Mouse (Mus musculus) embryo, embryonic 11.5 days (tissue): ENCODE measurements around the gene Abcb10.
"Not testable (repeated sequence)": the region's sequence is repeated elsewhere in the genome, so short reads cannot be mapped to it uniquely, and the experiment has no call there.

Experiments used
- DNase-seq: peaks from one replicate; pipeline ENCODE4 v3.0.0-alpha.2; 2012; ENCODE audit warnings: low read depth, low spot score

The Abcb10 gene

GRCm38 (mm10) chr8:123981674-123982073 lies 1.2 kb downstream of the Abcb10 start:
- no peak for DNase-seq

- no peak for DNase-seq
Measured at GRCm38 (mm10) chr8:123980239-123980638, 2.7 kb downstream of the Abcb10 start.

GRCm38 (mm10) chr8:123978926-123979325 lies 4.0 kb downstream of the Abcb10 start:
- no peak for DNase-seq

- no peak for DNase-seq
Measured at GRCm38 (mm10) chr8:123978166-123978838, 4.6 kb downstream of the Abcb10 start.

- DNase-seq, result no peak
Measured at GRCm38 (mm10) chr8:123977499-123977898, 5.4 kb downstream of the Abcb10 start.

- DNase-seq, result no peak
Measured at GRCm38 (mm10) chr8:123973495-123973894, 9.4 kb downstream of the Abcb10 start.

- DNase-seq, result no peak
Measured at GRCm38 (mm10) chr8:123966896-123967295, 16.0 kb downstream of the Abcb10 start.

- DNase-seq, result no peak
Measured at GRCm38 (mm10) chr8:123961371-123961770, 21.6 kb downstream of the Abcb10 start.

GRCm38 (mm10) chr8:123960556-123960955 lies 22.4 kb downstream of the Abcb10 start:
- DNase-seq, result not testable (repeated sequence)

- no peak for DNase-seq
Measured at GRCm38 (mm10) chr8:123960056-123960455, 22.9 kb downstream of the Abcb10 start.

- DNase-seq, result no peak
Measured at GRCm38 (mm10) chr8:123959473-123959872, 23.4 kb downstream of the Abcb10 start.

- DNase-seq, result no peak
Measured at GRCm38 (mm10) chr8:123958130-123958529, 24.8 kb downstream of the Abcb10 start.

- DNase-seq, result no peak
Measured at GRCm38 (mm10) chr8:123954246-123954645, 28.7 kb downstream of the Abcb10 start.

GRCm38 (mm10) chr8:123953686-123954085 lies 29.2 kb downstream of the Abcb10 start:
- DNase-seq, result no peak

- peak; percentile 34 for DNase-seq
Measured at GRCm38 (mm10) chr8:123950077-123950802, 32.7 kb downstream of the Abcb10 start.

- DNase-seq, result no peak
Measured at GRCm38 (mm10) chr8:123949686-123949986, 33.3 kb downstream of the Abcb10 start.

GRCm38 (mm10) chr8:123948942-123949685 lies 33.8 kb downstream of the Abcb10 start, which contains the start of gene Nup133:
Gene Nup133, minus strand, starts transcription at chr8:123949265.
- peak; percentile 99 for DNase-seq

- DNase-seq, result no peak
Measured at GRCm38 (mm10) chr8:123929026-123929425, 53.9 kb downstream of the Abcb10 start.

GRCm38 (mm10) chr8:123925671-123926070 lies 57.3 kb downstream of the Abcb10 start:
- no peak for DNase-seq

GRCm38 (mm10) chr8:123924719-123925118 lies 58.2 kb downstream of the Abcb10 start:
- peak; percentile 80 for DNase-seq

GRCm38 (mm10) chr8:123914635-123915034 lies 68.3 kb downstream of the Abcb10 start:
- no peak for DNase-seq

GRCm38 (mm10) chr8:123912265-123912664 lies 70.7 kb downstream of the Abcb10 start:
- DNase-seq, result no peak
